Mouse (Mus musculus) gastrocnemius, adult 2 months (tissue): ENCODE measurements around the gene Mrpl52. TPM values are rescaled to one million over a fixed set of nuclear protein-coding genes. Genes with fewer than 3 reads are reported as not detected.

Experiments
- DNase-seq: peaks from one replicate; pipeline ENCODE4 v3.0.0; 2022
- H3K27ac ChIP-seq: fragments of 200-600 bp; 2 replicates; pipeline ENCODE4 v1.8.1; 2022; ENCODE audit warnings: mild to moderate bottlenecking
- H3K4me3 ChIP-seq: fragments of 200-600 bp; 2 replicates; pipeline ENCODE4 v1.8.1; 2022; ENCODE audit warnings: mild to moderate bottlenecking, moderate library complexity
- CTCF ChIP-seq: fragments of 200-600 bp; IDR thresholded peaks from 2 replicates; pipeline ENCODE4 v1.8.1; 2022; ENCODE audit warnings: antibody characterized with exemption, mild to moderate bottlenecking, moderate library complexity
- intact Hi-C: fragments of 180-260 bp; cut with DNase I; formaldehyde crosslinking; loops from one replicate; pipeline ENCODE4 v1.15.1; 2025
- total RNA-seq, 2 experiments: library from RNA; stranded (reverse); gene quantifications; 2 replicates each; pipeline ENCODE4 v1.2.3; 2021

Gene Mrpl52
- total RNA-seq, 2 experiments from 2014 or later = 102 to 111 TPM

DNA sequence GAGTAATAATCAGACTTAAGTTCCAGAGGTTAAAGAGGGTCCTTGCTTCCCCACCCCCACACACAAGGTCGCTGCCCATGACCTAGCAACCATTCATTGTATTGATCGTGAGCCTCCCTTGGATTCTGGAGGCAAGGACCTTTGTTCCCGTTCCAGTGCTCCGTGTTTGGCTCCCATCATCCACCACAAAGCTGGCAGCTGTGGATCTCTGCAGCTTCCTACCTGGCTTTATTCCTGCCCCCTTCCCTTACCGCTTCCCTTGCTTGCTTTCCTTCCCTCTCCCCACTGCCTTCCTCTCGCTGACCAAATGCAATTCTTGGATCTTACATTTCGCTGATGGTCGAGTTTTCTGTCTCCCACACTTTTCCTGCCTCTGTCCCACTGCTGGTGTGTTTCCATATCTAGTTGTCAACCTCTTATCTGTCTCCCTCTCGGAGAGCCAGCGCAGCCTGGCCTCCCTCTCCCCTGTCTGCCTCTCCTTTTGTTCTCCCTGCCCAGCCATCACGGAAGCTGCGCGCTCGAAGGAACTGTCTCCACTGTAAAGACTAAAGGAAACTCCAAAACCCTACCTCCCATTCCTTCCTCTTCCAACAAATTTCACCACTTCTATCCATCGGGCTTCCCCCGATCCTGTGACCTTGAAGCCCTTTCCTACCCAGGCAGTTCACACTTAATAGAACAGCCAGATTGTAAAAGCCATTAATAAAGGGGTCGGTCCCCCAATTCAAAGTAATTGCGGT lies 3.9 kb downstream of the Mrpl52 start:
- Histone ChIP-seq H3K27ac (peak overlapping the region; percentile 89), H3K4me3 (peak overlapping the region; percentile 88)
- no peak for DNase-seq
- intact Hi-C loops = no loop called here
- no peak for TF ChIP-seq CTCF

- peak; percentile 80 for DNase-seq
- Histone ChIP-seq H3K4me3 (peak within 1 kb of the TSS; percentile 88), H3K27ac (peak within 1 kb of the TSS; percentile 89)
- intact Hi-C loops = no loop called here
- TF ChIP-seq CTCF = peak; percentile 50
Measured at GRCm38 (mm10) chr14:54431334-54432077, 4.8 kb downstream of the Mrpl52 start, which contains the start of gene Mmp14. Gene Mmp14, plus strand, starts transcription at chr14:54431612.

- intact Hi-C loops = no loop called here
- H3K27ac ChIP-seq = peak overlapping the region; percentile 89
- H3K4me3 ChIP-seq = peak overlapping the region; percentile 88
- no peak for TF ChIP-seq CTCF
- DNase-seq = peak; percentile 60
Measured at GRCm38 (mm10) chr14:54432078-54432836, 5.5 kb downstream of the Mrpl52 start.

DNA sequence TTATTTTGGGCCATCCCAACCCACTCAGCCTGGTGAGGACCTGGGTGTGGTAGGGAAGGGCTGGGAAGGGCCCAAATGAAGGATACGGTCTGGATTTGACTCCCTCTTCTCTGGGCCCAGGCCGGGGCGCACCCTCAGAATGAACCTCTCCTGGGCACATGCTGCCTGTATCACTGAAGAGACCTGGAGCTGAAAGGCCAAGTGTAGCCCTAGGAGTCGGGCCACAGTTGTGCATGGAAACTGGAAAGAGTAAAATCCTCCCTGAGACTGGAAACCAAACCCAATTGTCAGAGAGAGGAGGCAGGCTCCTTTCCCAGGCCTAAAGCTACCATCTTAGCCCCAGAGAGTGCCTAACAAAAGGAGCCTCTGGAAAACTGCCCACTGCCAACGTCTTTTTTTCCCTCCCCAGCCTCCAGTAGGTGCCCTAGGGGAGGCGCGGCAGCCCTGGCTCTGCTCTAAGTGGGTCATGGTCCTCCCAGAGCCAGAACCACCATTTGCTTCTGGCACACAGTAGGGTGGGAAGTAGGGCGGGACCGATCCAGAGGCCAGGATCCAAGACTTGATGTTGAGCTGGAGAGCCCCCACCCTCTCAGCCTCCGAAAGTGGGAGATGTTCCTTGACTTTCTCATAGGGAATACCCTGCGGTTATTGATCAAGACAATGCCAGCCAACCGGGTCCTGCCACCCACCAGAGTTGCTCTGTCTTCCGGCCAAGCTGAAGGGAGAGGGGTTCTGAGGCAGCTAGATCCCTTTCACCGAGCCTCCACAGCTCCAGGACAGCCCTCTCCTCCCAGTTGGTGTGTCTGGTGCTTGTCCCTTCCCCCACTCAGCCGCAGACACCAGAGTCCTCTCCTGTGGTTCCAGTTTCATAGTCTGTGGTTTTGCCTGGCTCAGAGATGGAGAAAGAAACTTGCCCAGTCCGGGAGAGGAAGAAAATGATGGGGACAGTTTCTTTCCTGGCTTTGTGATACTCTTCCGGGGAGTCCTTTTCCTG lies 6.4 kb downstream of the Mrpl52 start:
- peak; percentile 56 for DNase-seq
- intact Hi-C loops = no loop called here

DNA sequence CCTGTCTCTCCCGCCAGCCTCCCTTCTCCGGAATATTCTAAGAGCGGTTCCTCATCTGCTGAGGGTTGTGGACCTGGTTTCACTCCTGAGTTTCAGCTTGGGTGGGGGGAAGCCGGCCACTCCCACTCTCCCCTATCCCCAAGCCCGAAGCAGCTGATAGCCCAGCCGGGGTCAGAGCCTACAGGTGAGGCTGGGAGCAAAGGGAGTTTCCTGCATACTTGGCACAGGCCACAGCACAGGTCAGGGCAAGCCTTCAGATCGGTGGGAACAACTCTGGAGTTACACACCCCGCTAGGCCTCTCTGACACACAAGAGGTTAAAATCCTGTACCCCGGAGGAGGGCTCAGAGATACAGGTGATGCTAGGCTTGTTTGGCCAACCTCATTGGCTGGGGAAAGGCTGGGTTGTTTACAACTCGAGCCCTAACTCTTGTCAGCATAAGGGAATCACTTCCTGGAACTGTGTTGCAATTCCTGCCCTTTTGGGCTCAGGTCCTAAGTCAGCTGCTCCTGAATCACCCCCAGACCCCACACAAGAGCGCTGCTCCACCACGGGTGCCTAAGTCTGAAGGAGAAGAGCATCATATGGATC lies 7.3 kb downstream of the Mrpl52 start:
- DNase-seq = peak; percentile 43
- no peak for TF ChIP-seq CTCF
- intact Hi-C loops = no loop called here
- H3K27ac ChIP-seq = peak overlapping the region; percentile 89
- peak overlapping the region; percentile 88 for H3K4me3 ChIP-seq

More for the DNA sequence above, 6.4 kb downstream of the Mrpl52 start:
- Histone ChIP-seq H3K27ac (peak overlapping the region; percentile 89), H3K4me3 (peak overlapping the region; percentile 88)
- no peak for TF ChIP-seq CTCF

DNA sequence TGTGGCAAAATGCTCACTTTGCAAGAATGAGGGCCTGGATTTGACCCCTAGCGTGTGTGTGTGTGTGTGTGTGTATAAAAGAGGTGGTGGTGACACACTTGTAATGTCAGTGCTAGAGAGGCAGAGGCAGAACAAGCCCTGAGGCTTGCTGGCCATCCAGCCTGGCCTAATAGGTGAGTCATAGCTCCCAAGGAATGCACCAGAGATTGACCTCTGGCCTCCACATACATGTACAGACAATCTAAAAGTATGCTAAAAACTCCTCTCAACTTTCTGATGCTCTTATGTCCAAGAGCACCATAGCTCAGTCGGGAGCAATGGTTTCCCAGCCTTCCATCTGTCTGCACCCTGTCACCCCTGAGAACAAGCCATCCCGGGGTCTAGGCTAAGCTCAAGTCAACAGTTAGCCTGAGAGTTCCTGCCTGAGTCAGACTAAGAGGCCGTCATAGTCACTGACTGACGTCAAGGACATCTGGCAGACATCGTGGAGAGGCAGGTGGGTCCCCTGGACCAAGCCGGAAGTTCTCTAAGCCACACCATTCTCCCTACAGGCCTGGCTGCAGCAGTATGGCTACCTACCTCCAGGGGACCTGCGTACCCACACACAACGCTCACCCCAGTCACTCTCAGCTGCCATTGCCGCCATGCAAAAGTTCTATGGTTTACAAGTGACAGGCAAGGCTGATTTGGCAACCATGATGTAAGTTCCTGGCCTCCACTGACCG lies 8.6 kb downstream of the Mrpl52 start:
- intact Hi-C loops = no loop called here
- Histone ChIP-seq H3K4me3 (no peak overlapping the region), H3K27ac (no peak overlapping the region)
- no peak for DNase-seq
- TF ChIP-seq CTCF = no peak

- no peak for DNase-seq
- no peak for TF ChIP-seq CTCF
- no peak overlapping the region for H3K4me3 ChIP-seq
- intact Hi-C loops = no loop called here
- no peak overlapping the region for H3K27ac ChIP-seq
Measured at GRCm38 (mm10) chr14:54439155-54439554, 12.4 kb downstream of the Mrpl52 start.

- Histone ChIP-seq H3K27ac (no peak overlapping the region), H3K4me3 (no peak overlapping the region)
- TF ChIP-seq CTCF = no peak
- intact Hi-C loops = no loop called here
- DNase-seq = no peak
Measured at GRCm38 (mm10) chr14:54439610-54440009, 12.9 kb downstream of the Mrpl52 start.

DNA sequence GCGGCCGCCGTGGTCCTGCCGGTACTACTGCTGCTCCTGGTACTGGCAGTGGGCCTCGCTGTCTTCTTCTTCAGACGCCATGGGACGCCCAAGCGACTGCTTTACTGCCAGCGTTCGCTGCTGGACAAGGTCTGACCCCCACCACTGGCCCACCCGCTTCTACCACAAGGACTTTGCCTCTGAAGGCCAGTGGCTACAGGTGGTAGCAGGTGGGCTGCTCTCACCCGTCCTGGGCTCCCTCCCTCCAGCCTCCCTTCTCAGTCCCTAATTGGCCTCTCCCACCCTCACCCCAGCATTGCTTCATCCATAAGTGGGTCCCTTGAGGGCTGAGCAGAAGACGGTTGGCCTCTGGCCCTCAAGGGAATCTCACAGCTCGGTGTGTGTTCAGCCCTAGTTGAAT lies 13.8 kb downstream of the Mrpl52 start:
- TF ChIP-seq CTCF = no peak
- Histone ChIP-seq H3K27ac (peak overlapping the region; percentile 12; the same call in 1 of the 2 replicates), H3K4me3 (no peak overlapping the region)
- intact Hi-C loops = no loop called here
- DNase-seq = no peak

GRCm38 (mm10) chr14:54441365-54441764 lies 14.7 kb downstream of the Mrpl52 start:
- TF ChIP-seq CTCF = no peak
- DNase-seq = no peak
- intact Hi-C loops = no loop called here
- Histone ChIP-seq H3K4me3 (no peak overlapping the region), H3K27ac (no peak overlapping the region)

DNA sequence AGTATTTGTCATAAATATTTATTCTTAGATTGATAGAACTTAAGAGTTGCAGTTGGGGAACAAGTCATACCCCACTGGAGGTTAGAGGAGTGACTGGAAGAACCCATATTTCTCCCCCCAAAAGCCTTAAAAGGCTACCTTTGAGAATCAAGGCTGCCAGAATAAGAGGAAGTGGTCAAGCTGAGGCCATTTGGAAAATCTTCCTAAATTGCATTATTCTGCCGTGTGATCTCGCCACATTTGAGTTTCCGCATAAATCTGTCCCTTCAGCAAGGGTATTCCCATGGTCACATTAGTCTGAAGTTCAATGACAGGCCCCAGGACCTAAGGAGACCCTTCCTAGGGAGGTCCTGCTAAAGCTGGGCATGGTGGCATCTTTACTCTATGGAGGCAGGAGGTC lies 15.8 kb downstream of the Mrpl52 start:
- no peak for TF ChIP-seq CTCF
- no peak for DNase-seq
- no peak overlapping the region for H3K4me3 ChIP-seq
- H3K27ac ChIP-seq = peak overlapping the region; percentile 83
- intact Hi-C loops = no loop called here
